Mouse (Mus musculus) layer of hippocampus, adult 11-12 months (tissue): ENCODE measurements around the gene Ly6g6c.
A peak's percentile ranks its signal among the peaks of the same experiment; 100 is the strongest.

Experiments
- DNase-seq: peaks from one replicate; pipeline ENCODE4 v3.0.0; 2022; ENCODE audit warnings: low spot score

The Ly6g6c gene

GRCm38 (mm10) chr17:35057090-35057489 lies 8.1 kb upstream of the Ly6g6c start:
- no peak for DNase-seq

GRCm38 (mm10) chr17:35058316-35058715 lies 6.9 kb upstream of the Ly6g6c start:
- DNase-seq, result no peak

GRCm38 (mm10) chr17:35058911-35059892 lies 6.0 kb upstream of the Ly6g6c start, which contains the start of gene Ddah2:
TSS of gene Ddah2 (plus strand) at chr17:35059035.
- DNase-seq, result peak; percentile 79

- no peak for DNase-seq
These were observed 5.1 kb upstream of the Ly6g6c start for GRCm38 (mm10) chr17:35060071-35060470.

- no peak for DNase-seq
These were observed 4.4 kb upstream of the Ly6g6c start for GRCm38 (mm10) chr17:35060737-35061297.

- DNase-seq, result no peak
These were observed 3.9 kb upstream of the Ly6g6c start for GRCm38 (mm10) chr17:35061299-35061698.

- DNase-seq, result no peak
These were observed 1.7 kb upstream of the Ly6g6c start for GRCm38 (mm10) chr17:35063466-35063865.

GRCm38 (mm10) chr17:35064378-35064877 lies 760 bp upstream of the Ly6g6c start:
- no peak for DNase-seq

GRCm38 (mm10) chr17:35066084-35066483 lies 896 bp downstream of the Ly6g6c start, which contains the start of gene Mpig6b:
TSS of gene Mpig6b (minus strand) at chr17:35066184.
- DNase-seq, result no peak

- DNase-seq, result no peak
These were observed 3.2 kb downstream of the Ly6g6c start for GRCm38 (mm10) chr17:35068213-35068914.

GRCm38 (mm10) chr17:35070556-35071229 lies 5.5 kb downstream of the Ly6g6c start:
- DNase-seq, result no peak

GRCm38 (mm10) chr17:35071454-35071853 lies 6.3 kb downstream of the Ly6g6c start:
- no peak for DNase-seq

- no peak for DNase-seq
These were observed 8.9 kb downstream of the Ly6g6c start for GRCm38 (mm10) chr17:35074097-35074496.

- DNase-seq, result no peak
These were observed 11.5 kb downstream of the Ly6g6c start, which contains the start of gene Ly6g6e for GRCm38 (mm10) chr17:35076507-35077176. TSS of gene Ly6g6e (plus strand) at chr17:35076902.

GRCm38 (mm10) chr17:35077285-35077684 lies 12.1 kb downstream of the Ly6g6c start:
- DNase-seq, result no peak

GRCm38 (mm10) chr17:35077786-35078233 lies 12.6 kb downstream of the Ly6g6c start, which contains the start of gene Ly6g6d:
TSS of gene Ly6g6d (minus strand) at chr17:35078065.
- no peak for DNase-seq

GRCm38 (mm10) chr17:35079778-35080177 lies 14.6 kb downstream of the Ly6g6c start:
- DNase-seq, result no peak

- DNase-seq, result no peak
These were observed 15.1 kb downstream of the Ly6g6c start for GRCm38 (mm10) chr17:35080248-35080647.

- DNase-seq, result no peak
These were observed 15.5 kb downstream of the Ly6g6c start for GRCm38 (mm10) chr17:35080710-35081109.

- no peak for DNase-seq
These were observed 17.8 kb downstream of the Ly6g6c start for GRCm38 (mm10) chr17:35082841-35083576.
